Mouse (Mus musculus) lung, postnatal 36 days (tissue): ENCODE data around the gene Fam118a.
"Not testable (repeated sequence)": the region's sequence is repeated elsewhere in the genome, so short reads cannot be mapped to it uniquely, and the experiment has no call there.

ENCODE experiments used
- DNase-seq: peaks from one replicate; pipeline ENCODE4 v3.0.0; 2022; ENCODE audit warnings: mixed read lengths

Fam118a gene

GRCm38 (mm10) chr15:85012662-85013054 is 16.1 kb upstream of the Fam118a start:
- DNase-seq: peak; percentile 62

- DNase-seq: no peak
These were observed 13.0 kb upstream of the Fam118a start for GRCm38 (mm10) chr15:85015771-85016170.

GRCm38 (mm10) chr15:85016951-85017664 is 11.6 kb upstream of the Fam118a start, which contains the start of gene Upk3a:
TSS of gene Upk3a (plus strand) at chr15:85017141.
- DNase-seq: peak; percentile 79

GRCm38 (mm10) chr15:85022211-85022610 is 6.5 kb upstream of the Fam118a start:
- DNase-seq: no peak

- no peak for DNase-seq
These were observed 2.6 kb upstream of the Fam118a start for GRCm38 (mm10) chr15:85026197-85026596.

GRCm38 (mm10) chr15:85027740-85028139 is 1.0 kb upstream of the Fam118a start:
- DNase-seq: no peak

- DNase-seq: not testable (repeated sequence)
These were observed 1.9 kb downstream of the Fam118a start for GRCm38 (mm10) chr15:85030643-85031042.

- no peak for DNase-seq
These were observed 3.1 kb downstream of the Fam118a start for GRCm38 (mm10) chr15:85031866-85032265.

GRCm38 (mm10) chr15:85033916-85034315 is 5.2 kb downstream of the Fam118a start:
- peak; percentile 33 for DNase-seq

GRCm38 (mm10) chr15:85036566-85037342 is 8.0 kb downstream of the Fam118a start:
- peak; percentile 98 for DNase-seq

- DNase-seq: no peak
These were observed 8.6 kb downstream of the Fam118a start for GRCm38 (mm10) chr15:85037343-85037690.

- no peak for DNase-seq
These were observed 12.9 kb downstream of the Fam118a start for GRCm38 (mm10) chr15:85041546-85042225.

GRCm38 (mm10) chr15:85042361-85042954 is 13.7 kb downstream of the Fam118a start:
- peak; percentile 89 for DNase-seq

- DNase-seq: no peak
These were observed 14.4 kb downstream of the Fam118a start for GRCm38 (mm10) chr15:85043116-85043515.

GRCm38 (mm10) chr15:85043761-85044160 is 15.0 kb downstream of the Fam118a start:
- DNase-seq: no peak

- DNase-seq: no peak
These were observed 17.6 kb downstream of the Fam118a start for GRCm38 (mm10) chr15:85046230-85046950.

GRCm38 (mm10) chr15:85047865-85048264 is 19.1 kb downstream of the Fam118a start:
- DNase-seq: no peak

GRCm38 (mm10) chr15:85049758-85050157 is 21.0 kb downstream of the Fam118a start:
- DNase-seq: no peak

GRCm38 (mm10) chr15:85054098-85054497 is 25.4 kb downstream of the Fam118a start:
- DNase-seq: no peak

- no peak for DNase-seq
These were observed 26.4 kb downstream of the Fam118a start for GRCm38 (mm10) chr15:85055186-85055585.

GRCm38 (mm10) chr15:85063421-85063820 is 34.7 kb downstream of the Fam118a start:
- no peak for DNase-seq

- DNase-seq: peak; percentile 72
These were observed 41.8 kb downstream of the Fam118a start for GRCm38 (mm10) chr15:85070561-85070960.
